Mouse (Mus musculus): ENCODE measurements at regions not wholly inside any gene's neighbourhood (a gene's known extent, or its start where the extent isn't known, plus 50 kb on each side); places are given as distances from the start of the nearest gene placed in this dataset.

- TF ChIP-seq CTCF (IDR thresholded peaks at IDR 0.05) (no peak), EP300 (IDR thresholded peaks at IDR 0.05) (no peak)
These were observed 610.9 kb upstream of the Adgrl2 start for GRCm38 (mm10) chr3:149601276-149601675.

All from lung, postnatal 0 days (tissue).